Comparison of ENCODE assay signal across 15 mouse cellular contexts in the genomic region with DNA sequence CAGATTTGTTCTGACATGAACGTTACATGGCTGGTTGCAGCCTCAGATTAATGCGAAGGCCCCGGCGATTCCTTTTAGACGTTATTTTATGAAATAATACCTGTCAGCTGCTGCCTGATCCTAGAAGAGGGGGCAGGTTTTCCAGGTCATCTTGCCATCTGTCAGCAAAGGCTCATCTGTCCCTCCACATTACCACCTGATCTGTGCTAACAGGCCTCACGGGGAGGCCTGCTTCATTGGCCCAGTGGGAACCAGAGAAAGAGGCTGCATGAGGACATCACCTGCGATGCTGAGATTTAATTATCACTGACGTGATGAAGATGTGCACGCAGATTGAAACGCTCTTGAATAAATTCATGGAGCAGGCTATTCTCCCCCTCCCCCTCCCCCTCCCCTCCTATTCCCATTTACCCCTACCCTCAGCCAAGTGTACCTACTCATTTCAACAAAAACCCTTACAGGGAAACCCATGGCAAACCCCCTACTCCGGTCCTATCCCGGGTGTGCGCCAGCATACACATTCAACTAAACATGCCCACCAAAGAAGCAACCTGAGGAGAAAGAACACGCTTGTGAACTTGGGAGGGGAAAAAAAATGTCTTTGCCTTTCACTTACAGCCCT.
DNase-seq lines count a peak whose midpoint lies in the region; ATAC-seq lines count a peak whose summit lies in the region.
"Had no signal": no experiment of that assay in that cellular context is flagged by ENCODE, and none has a peak within 500 bp of the region (broad histone marks: within the 10 kb centered on the region; RNA-seq: fewer than 3 reads in every experiment).

No protein-coding gene starts in this region.

- H3K9me3 ChIP-seq in neural tube, embryonic 11.5 days (ENCODE audit: control insufficient read depth, low read length) = no peaks in the 10 kb centered on the region
- H3K9me3 ChIP-seq in neural tube, embryonic 15.5 days (replicated peaks) = no peaks in the 10 kb centered on the region
- H3K9me3 ChIP-seq in embryonic facial prominence, embryonic 14.5 days (ENCODE audit: control insufficient read depth, low read length) = no peaks in the 10 kb centered on the region
- no peaks in the 10 kb centered on the region for H3K9me3 ChIP-seq in midbrain, embryonic 12.5 days
- H3K9me3 ChIP-seq: embryonic facial prominence, embryonic 12.5 days; limb, embryonic 13.5 days had no signal

- H3K36me3 ChIP-seq in neural tube, embryonic 11.5 days (ENCODE audit: control insufficient read depth, insufficient read depth, low read length) = no peaks in the 10 kb centered on the region
- H3K36me3 ChIP-seq in neural tube, embryonic 15.5 days = no peaks in the 10 kb centered on the region
- H3K36me3 ChIP-seq in embryonic facial prominence, embryonic 14.5 days (ENCODE audit: control insufficient read depth, insufficient read depth, low read length) = no peaks in the 10 kb centered on the region
- H3K36me3 ChIP-seq in midbrain, embryonic 12.5 days = no peaks in the 10 kb centered on the region
- H3K36me3 ChIP-seq: embryonic facial prominence, embryonic 12.5 days; limb, embryonic 13.5 days had no signal

- H3K9ac ChIP-seq in neural tube, embryonic 11.5 days (ENCODE audit: low read length) = no peak overlapping the region
- no peak overlapping the region for H3K9ac ChIP-seq in neural tube, embryonic 15.5 days (replicated peaks)
- H3K9ac ChIP-seq in embryonic facial prominence, embryonic 14.5 days (ENCODE audit: low read depth, low read length) = no peak overlapping the region
- no peak overlapping the region for H3K9ac ChIP-seq in midbrain, embryonic 12.5 days (replicated peaks)
- H3K9ac ChIP-seq: embryonic facial prominence, embryonic 12.5 days; limb, embryonic 13.5 days had no signal

- H3K4me3 ChIP-seq in neural tube, embryonic 11.5 days (ENCODE audit: low read depth, low read length) = no peak overlapping the region
- no peak overlapping the region for H3K4me3 ChIP-seq in neural tube, embryonic 15.5 days (replicated peaks)
- H3K4me3 ChIP-seq in embryonic facial prominence, embryonic 14.5 days (ENCODE audit: low read depth, low read length) = no peak overlapping the region
- no peak overlapping the region for H3K4me3 ChIP-seq in midbrain, embryonic 12.5 days
- H3K4me3 ChIP-seq: embryonic facial prominence, embryonic 12.5 days; heart, adult 2 months; limb, embryonic 13.5 days had no signal

- no peaks in the 10 kb centered on the region for H3K27me3 ChIP-seq in neural tube, embryonic 11.5 days (ENCODE audit: control insufficient read depth, insufficient read depth, low read length)
- no peaks in the 10 kb centered on the region for H3K27me3 ChIP-seq in neural tube, embryonic 15.5 days (replicated peaks)
- no peaks in the 10 kb centered on the region for H3K27me3 ChIP-seq in embryonic facial prominence, embryonic 14.5 days (replicated peaks; ENCODE audit: control insufficient read depth, insufficient read depth, low read length)
- H3K27me3 ChIP-seq in midbrain, embryonic 12.5 days = no peaks in the 10 kb centered on the region
- H3K27me3 ChIP-seq: embryonic facial prominence, embryonic 12.5 days; limb, embryonic 13.5 days had no signal

- H3K27ac ChIP-seq in neural tube, embryonic 11.5 days (ENCODE audit: low read depth, low read length) = no peak overlapping the region
- H3K27ac ChIP-seq in neural tube, embryonic 15.5 days (replicated peaks) = no peak overlapping the region
- H3K27ac ChIP-seq in embryonic facial prominence, embryonic 14.5 days (replicated peaks; ENCODE audit: low read depth, low read length) = no peak overlapping the region
- no peak overlapping the region for H3K27ac ChIP-seq in midbrain, embryonic 12.5 days (replicated peaks)
- H3K27ac ChIP-seq: embryonic facial prominence, embryonic 12.5 days; heart, adult 2 months; limb, embryonic 13.5 days had no signal

- no peak overlapping the region for H3K4me2 ChIP-seq in neural tube, embryonic 11.5 days (ENCODE audit: low read depth)
- H3K4me2 ChIP-seq in neural tube, embryonic 15.5 days = no peak overlapping the region
- H3K4me2 ChIP-seq in embryonic facial prominence, embryonic 14.5 days (ENCODE audit: low read depth, low read length) = no peak overlapping the region
- no peak overlapping the region for H3K4me2 ChIP-seq in midbrain, embryonic 12.5 days (replicated peaks)
- H3K4me2 ChIP-seq: embryonic facial prominence, embryonic 12.5 days; limb, embryonic 13.5 days had no signal

- DNase-seq in neural tube, embryonic 11.5 days (ENCODE audit: low spot score) = peak; percentile 28
- peak; percentile 27 for DNase-seq in embryonic facial prominence, embryonic 14.5 days (ENCODE audit: low spot score)
- no peak for DNase-seq in heart, postnatal 4 days
- no peak for DNase-seq in B cell, adult 2 months
- no peak for DNase-seq in ovary, postnatal 36 days (ENCODE audit: low spot score)
- DNase-seq in right cerebral cortex, postnatal 25 days = no peak
- DNase-seq: heart, adult 2 months; heart, postnatal 36 days; kidney, adult 9 months; right cerebral cortex, postnatal 14 days had no signal

- WGBS in neural tube, embryonic 11.5 days = 76% methylated on average over 14 of the region's 14 CpGs
- 44% methylated on average over 14 of the region's 14 CpGs for WGBS in neural tube, embryonic 15.5 days
- 78% methylated on average over 14 of the region's 14 CpGs for whole genome bisulfite sequencing in embryonic facial prominence, embryonic 14.5 days
- WGBS in midbrain, embryonic 12.5 days = 76% methylated on average over 14 of the region's 14 CpGs

- H3K4me1 ChIP-seq in neural tube, embryonic 11.5 days (ENCODE audit: control insufficient read depth, insufficient read depth, low read length) = no peaks in the 10 kb centered on the region
- H3K4me1 ChIP-seq in neural tube, embryonic 15.5 days = no peaks in the 10 kb centered on the region
- no peaks in the 10 kb centered on the region for H3K4me1 ChIP-seq in embryonic facial prominence, embryonic 14.5 days (ENCODE audit: control insufficient read depth, insufficient read depth, low read length)
- H3K4me1 ChIP-seq in midbrain, embryonic 12.5 days = no peaks in the 10 kb centered on the region; the same call in 1 of the 2 replicates
- H3K4me1 ChIP-seq: embryonic facial prominence, embryonic 12.5 days; limb, embryonic 13.5 days had no signal

- peak; percentile 53 for ATAC-seq in neural tube, embryonic 11.5 days (ENCODE audit: insufficient read depth, low FRiP score, low TSS enrichment)
- ATAC-seq in neural tube, embryonic 15.5 days (ENCODE audit: low FRiP score) = no peak
- ATAC-seq in embryonic facial prominence, embryonic 14.5 days (ENCODE audit: low read depth) = peak; percentile 50; the same call in 1 of the 2 replicates
- peak; percentile 91 for ATAC-seq in midbrain, embryonic 12.5 days (ENCODE audit: low FRiP score, low read depth)
- ATAC-seq: lung, postnatal 0 days had no signal

Comparison
In these comparisons a context has a peak if more than half of its experiments do, and no peak if none do; other contexts are left out.
1. DNase-seq: peak in neural tube, embryonic 11.5 days (single experiment) and embryonic facial prominence, embryonic 14.5 days (single experiment); none in heart, postnatal 4 days (single experiment), B cell, adult 2 months (0 of 2), ovary, postnatal 36 days (single experiment) and right cerebral cortex, postnatal 25 days (single experiment).